Mouse (Mus musculus): ENCODE measurements around the gene Ttll7.

DNA sequence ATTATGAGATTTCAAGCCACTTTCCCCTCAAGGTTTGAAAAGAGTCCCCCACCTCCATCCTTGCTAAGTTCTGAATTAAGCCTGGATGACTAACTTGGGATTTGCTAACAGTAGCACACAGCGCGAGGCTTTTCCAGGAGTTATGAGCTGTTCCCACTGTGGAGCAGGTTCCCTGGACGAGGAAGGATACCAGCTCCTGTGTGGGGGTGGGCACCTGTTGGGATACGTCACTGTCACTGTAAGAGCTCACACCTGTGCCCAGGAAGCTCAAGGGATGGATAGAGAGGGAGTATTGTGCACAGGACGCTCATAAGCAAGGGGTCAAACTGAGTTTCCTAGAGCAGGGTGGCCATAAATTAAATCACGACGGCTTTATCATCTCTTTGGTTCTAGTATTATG lies 115.1 kb downstream of the Ttll7 start:
- TF ChIP-seq CTCF (IDR thresholded peaks at IDR 0.05; ENCODE audit: borderline replicate concordance, extremely low read depth, insufficient read depth, insufficient read length) (no peak), POLR2A (IDR thresholded peaks at IDR 0.05; ENCODE audit: borderline replicate concordance, extremely low read depth, insufficient read depth, insufficient read length, poor library complexity, severe bottlenecking) (no peak)

Measured in brain, embryonic 14.5 days (tissue).